ENCODE assay signal across 12 mouse cellular contexts in genomic region chr9:21189905-21190304, GRCm38 (mm10). TPM values are rescaled to one million over a fixed set of nuclear protein-coding genes. Genes with fewer than 3 reads are reported as not detected.
DNase-seq lines count a peak whose midpoint lies in the region; ATAC-seq and TF ChIP-seq lines count a peak whose summit lies in the region.
"Had no signal": no experiment of that assay in that cellular context is flagged by ENCODE, and none has a peak within 500 bp of the region (broad histone marks: within the 10 kb centered on the region; RNA-seq: fewer than 3 reads in every experiment).

No protein-coding gene starts in this region.

- H3K4me2 ChIP-seq in liver, embryonic 12.5 days: no peak overlapping the region
- no peak overlapping the region for H3K4me2 ChIP-seq in forebrain, embryonic 13.5 days
- H3K4me2 ChIP-seq: hindbrain, embryonic 15.5 days had no signal

- peak; percentile 54 to 65 for DNase-seq in cerebellum, postnatal 10 days
- no peak for DNase-seq in cerebellum, postnatal 36 days
- DNase-seq in liver, adult 2 months (ENCODE audit: extremely low read depth, low read depth, low spot score): no peak
- DNase-seq in A20 (ENCODE audit: low read depth, low spot score): peak; percentile 62
- DNase-seq in brain, embryonic 14.5 days (ENCODE audit: low read depth): peak; percentile 31
- no peak for DNase-seq in urinary bladder, postnatal 14 days (ENCODE audit: low spot score)
- DNase-seq: adrenal gland, adult 8-10 months; cerebellum, postnatal 25 days had no signal

- no peak overlapping the region for H3K9ac ChIP-seq in liver, adult 2 months (ENCODE audit: low read depth, low read length)
- H3K9ac ChIP-seq in liver, embryonic 12.5 days: no peak overlapping the region
- no peak overlapping the region for H3K9ac ChIP-seq in forebrain, embryonic 13.5 days
- H3K9ac ChIP-seq: hindbrain, embryonic 15.5 days had no signal

- TF ChIP-seq CTCF in liver, adult 2 months (IDR thresholded peaks at IDR 0.05; ENCODE audit: low read depth, low read length): peak; percentile 8; the same call in 1 of the 2 replicates
- no peak for TF ChIP-seq CTCF in brain, embryonic 14.5 days (IDR thresholded peaks at IDR 0.05; ENCODE audit: borderline replicate concordance, extremely low read depth, insufficient read depth, insufficient read length)

- H3K79me2 ChIP-seq in liver, adult 2 months (ENCODE audit: control insufficient read depth, insufficient read depth, low read length): no peaks in the 10 kb centered on the region

- no peaks in the 10 kb centered on the region for H3K27me3 ChIP-seq in liver, adult 2 months (ENCODE audit: control insufficient read depth, insufficient read depth, low read length)
- H3K27me3 ChIP-seq in liver, embryonic 12.5 days (replicated peaks): no peaks in the 10 kb centered on the region
- H3K27me3 ChIP-seq in forebrain, embryonic 13.5 days: peaks cover 9% of the 10 kb centered on the region

- no peak for TF ChIP-seq POLR2A in liver, adult 2 months (IDR thresholded peaks at IDR 0.05; ENCODE audit: extremely low read depth, insufficient read depth, low read length)
- TF ChIP-seq POLR2A in brain, embryonic 14.5 days (IDR thresholded peaks at IDR 0.05; ENCODE audit: borderline replicate concordance, extremely low read depth, insufficient read depth, insufficient read length, poor library complexity, severe bottlenecking): no peak

- peaks cover 6% of the 10 kb centered on the region for H3K4me1 ChIP-seq in liver, adult 2 months (ENCODE audit: control insufficient read depth, insufficient read depth, low read length)
- H3K4me1 ChIP-seq in liver, embryonic 12.5 days: peaks cover 16% of the 10 kb centered on the region
- H3K4me1 ChIP-seq in forebrain, embryonic 13.5 days: 0 out of 2 replicates have a peak, but pooled peaks cover under 1% of the 10 kb centered on the region
- H3K4me1 ChIP-seq: hindbrain, embryonic 15.5 days had no signal

- no peak overlapping the region for H3K27ac ChIP-seq in liver, adult 2 months (replicated peaks; ENCODE audit: insufficient read depth, low read depth, low read length)
- H3K27ac ChIP-seq in liver, embryonic 12.5 days: no peak overlapping the region
- H3K27ac ChIP-seq in forebrain, embryonic 13.5 days: no peak overlapping the region
- H3K27ac ChIP-seq: forebrain, embryonic 10.5 days; hindbrain, embryonic 15.5 days had no signal

- no peak for ATAC-seq in liver, embryonic 12.5 days
- no peak for ATAC-seq in forebrain, embryonic 13.5 days

- 72% methylated on average over 7 of the region's 7 CpGs for WGBS in liver, adult 2 months
- 48% methylated on average over 7 of the region's 7 CpGs for WGBS in liver, embryonic 12.5 days (ENCODE audit: insufficient replicate concordance)
- 50% methylated on average over 7 of the region's 7 CpGs for WGBS in forebrain, embryonic 13.5 days

- no peak overlapping the region for H3K4me3 ChIP-seq in liver, adult 2 months (ENCODE audit: insufficient read depth, low read depth, low read length)
- no peak overlapping the region for H3K4me3 ChIP-seq in liver, embryonic 12.5 days
- no peak overlapping the region for H3K4me3 ChIP-seq in forebrain, embryonic 13.5 days
- H3K4me3 ChIP-seq: forebrain, embryonic 10.5 days; hindbrain, embryonic 15.5 days had no signal

- no peaks in the 10 kb centered on the region for H3K9me3 ChIP-seq in liver, embryonic 12.5 days (replicated peaks)
- H3K9me3 ChIP-seq in forebrain, embryonic 13.5 days (replicated peaks): no peaks in the 10 kb centered on the region
- H3K9me3 ChIP-seq: forebrain, embryonic 10.5 days; hindbrain, embryonic 15.5 days had no signal

- peaks cover 3% of the 10 kb centered on the region; the same call in 1 of the 2 replicates for H3K36me3 ChIP-seq in liver, adult 2 months (ENCODE audit: control insufficient read depth, insufficient read depth, low read length)
- no peaks in the 10 kb centered on the region for H3K36me3 ChIP-seq in liver, embryonic 12.5 days
- no peaks in the 10 kb centered on the region for H3K36me3 ChIP-seq in forebrain, embryonic 13.5 days (ENCODE audit: poor library complexity, severe bottlenecking)
- H3K36me3 ChIP-seq: forebrain, embryonic 10.5 days; hindbrain, embryonic 15.5 days had no signal

RNA-seq across cellular contexts. Expression of gene Pde4a, which starts 24.4 kb away (rescaled TPM):
- total RNA-seq in liver, adult 2 months (2014; rRNA removed): 1.0 and 1.5 TPM in 2 replicates
- polyA plus RNA-seq in liver, adult 2 months (2012; rRNA removed): 1.9 and 3.5 TPM in 2 replicates
- polyA plus RNA-seq in liver, embryonic 12.5 days (2016; fragmentation: Nextera tagmentation; extraction: Ambion mirVana): 2.6 and 2.9 TPM in 2 replicates
- polyA plus RNA-seq in brain, embryonic 14.5 days (2012; rRNA removed): 16.3 and 23.4 TPM in 2 replicates
- 15.7 TPM in 2 replicates for polyA plus RNA-seq in forebrain, embryonic 13.5 days (2015; fragmentation: Nextera tagmentation; extraction: Ambion mirVana)

RNA-seq across cellular contexts. Expression of gene Cdc37, which starts 40.1 kb away (rescaled TPM):
- 27.4 and 36.0 TPM in 2 replicates for total RNA-seq in liver, adult 2 months (2014; rRNA removed)
- polyA plus RNA-seq in liver, adult 2 months (2012; rRNA removed): 41.2 and 41.8 TPM in 2 replicates
- polyA plus RNA-seq in liver, embryonic 12.5 days (2016; fragmentation: Nextera tagmentation; extraction: Ambion mirVana): 221 and 228 TPM in 2 replicates
- 141 and 182 TPM in 2 replicates for polyA plus RNA-seq in brain, embryonic 14.5 days (2012; rRNA removed)
- 229 and 232 TPM in 2 replicates for polyA plus RNA-seq in forebrain, embryonic 13.5 days (2015; fragmentation: Nextera tagmentation; extraction: Ambion mirVana)

RNA-seq across cellular contexts. Expression of gene Keap1, which starts 49.3 kb away (rescaled TPM):
- total RNA-seq in liver, adult 2 months (2014; rRNA removed): 29.5 and 37.3 TPM in 2 replicates
- polyA plus RNA-seq in liver, adult 2 months (2012; rRNA removed): 69.1 and 76.4 TPM in 2 replicates
- 39.8 and 41.6 TPM in 2 replicates for polyA plus RNA-seq in liver, embryonic 12.5 days (2016; fragmentation: Nextera tagmentation; extraction: Ambion mirVana)
- polyA plus RNA-seq in brain, embryonic 14.5 days (2012; rRNA removed): 58.7 and 59.7 TPM in 2 replicates
- polyA plus RNA-seq in forebrain, embryonic 13.5 days (2015; fragmentation: Nextera tagmentation; extraction: Ambion mirVana): 55.7 and 60.0 TPM in 2 replicates

RNA-seq across cellular contexts. Expression of gene S1pr5, which starts 58.3 kb away (rescaled TPM):
- total RNA-seq in liver, adult 2 months (2014; rRNA removed): 3.3 and 4.1 TPM in 2 replicates
- 5.3 and 9.9 TPM in 2 replicates for polyA plus RNA-seq in liver, adult 2 months (2012; rRNA removed)
- 0.10 and 0.12 TPM in 2 replicates for polyA plus RNA-seq in liver, embryonic 12.5 days (2016; fragmentation: Nextera tagmentation; extraction: Ambion mirVana)
- polyA plus RNA-seq in brain, embryonic 14.5 days (2012; rRNA removed): 2.2 and 2.5 TPM in 2 replicates
- polyA plus RNA-seq in forebrain, embryonic 13.5 days (2015; fragmentation: Nextera tagmentation; extraction: Ambion mirVana): 0.37 and 0.55 TPM in 2 replicates

RNA-seq across cellular contexts. Expression of gene Tyk2, which starts 58.9 kb away (rescaled TPM):
- 9.3 and 16.4 TPM in 2 replicates for total RNA-seq in liver, adult 2 months (2014; rRNA removed)
- 18.2 and 21.0 TPM in 2 replicates for polyA plus RNA-seq in liver, adult 2 months (2012; rRNA removed)
- 8.5 and 10.4 TPM in 2 replicates for polyA plus RNA-seq in liver, embryonic 12.5 days (2016; fragmentation: Nextera tagmentation; extraction: Ambion mirVana)
- polyA plus RNA-seq in brain, embryonic 14.5 days (2012; rRNA removed): 16.2 and 20.0 TPM in 2 replicates
- polyA plus RNA-seq in forebrain, embryonic 13.5 days (2015; fragmentation: Nextera tagmentation; extraction: Ambion mirVana): 9.1 and 11.3 TPM in 2 replicates

Comparison
In these comparisons a context has a peak if more than half of its experiments do, and no peak if none do; other contexts are left out.
1. DNase-seq: peak in cerebellum, postnatal 10 days (2 of 2), A20 (single experiment) and brain, embryonic 14.5 days (single experiment); none in cerebellum, postnatal 36 days (0 of 2), liver, adult 2 months (single experiment) and urinary bladder, postnatal 14 days (single experiment).